Mouse (Mus musculus) cortical plate, adult 2 months (tissue): ENCODE measurements around the gene Zfhx3.

Source experiments
- CTCF ChIP-seq: fragments of 200-500 bp; IDR thresholded peaks from 2 replicates; pipeline ENCODE4 v1.5.1; 2011; ENCODE audit warnings: mild to moderate bottlenecking, control low read depth, low read length; ENCODE audit not compliant: insufficient read depth; ENCODE audit errors: extremely low read depth
- POLR2A ChIP-seq: fragments of 200-500 bp; IDR thresholded peaks from 2 replicates; pipeline ENCODE4 v1.6.1; 2011; ENCODE audit warnings: mild to moderate bottlenecking, low read length, control low read depth; ENCODE audit not compliant: insufficient read depth; ENCODE audit errors: extremely low read depth

DNA sequence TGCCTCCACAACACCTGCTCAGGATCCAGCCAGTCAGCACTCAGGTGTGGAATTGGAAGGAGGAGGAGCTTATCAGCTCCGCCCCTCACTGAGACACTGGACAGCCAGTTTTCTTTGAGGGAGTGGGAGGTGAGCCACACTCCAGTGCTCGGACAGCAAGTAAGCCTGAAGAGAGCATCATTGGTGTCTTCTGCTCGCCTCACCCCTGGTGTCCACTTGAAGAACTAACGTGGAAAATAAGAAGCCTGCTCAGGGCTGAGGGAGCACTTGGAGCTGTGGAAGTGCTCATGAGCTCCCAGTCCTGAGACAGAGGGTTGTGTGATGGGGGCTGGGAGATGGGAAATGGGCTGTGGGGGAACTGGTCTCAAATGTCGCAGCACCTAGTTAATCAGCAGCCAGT is 988.2 kb downstream of the Zfhx3 start:
- TF ChIP-seq POLR2A (no peak), CTCF (no peak)
